ENCODE assay signal across 8 mouse cellular contexts in the genomic region with DNA sequence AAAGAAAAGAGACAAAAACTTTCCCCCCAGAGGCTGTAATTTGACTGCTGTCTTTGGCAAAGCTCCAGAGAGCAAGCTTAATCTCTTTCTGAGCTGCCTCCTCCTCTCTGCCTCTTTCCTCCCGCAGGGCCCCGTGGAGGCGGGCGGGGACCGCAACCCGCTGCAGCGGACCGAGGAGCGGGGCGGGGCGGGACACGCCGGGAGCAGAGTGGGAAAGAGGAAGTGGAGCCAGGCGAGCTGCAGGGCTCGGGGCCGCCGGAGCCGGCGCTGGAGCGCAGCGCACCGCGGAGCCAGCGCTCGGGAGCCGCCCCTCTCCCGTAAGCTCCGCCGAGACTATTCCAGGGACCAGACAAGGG. TPM values are rescaled to one million over a fixed set of nuclear protein-coding genes. Genes with fewer than 3 reads are reported as not detected.
DNase-seq lines count a peak whose midpoint lies in the region; ATAC-seq and TF ChIP-seq lines count a peak whose summit lies in the region.

Gene Plekhg1, plus strand, starts transcription at position 217 of the 356 bp plus-strand sequence.

- peak within 1 kb of the TSS; percentile 58 to 71 for H3K4me3 ChIP-seq in ES-E14 (ENCODE audit: insufficient read depth in 1 of 2, low read depth in 1 of 2, low read length in 2 of 2, poor library complexity in 1 of 2, severe bottlenecking in 1 of 2)
- peak within 1 kb of the TSS; percentile 80 for H3K4me3 ChIP-seq in lung, embryonic 16.5 days (ENCODE audit: low read length)

- 2% methylated on average over 8 of the region's 29 CpGs for WGBS in lung, embryonic 16.5 days

- H3K27me3 ChIP-seq in lung, embryonic 16.5 days (ENCODE audit: control insufficient read depth, insufficient read depth, low read depth, low read length): no peaks in the 10 kb centered on the region

- in situ Hi-C loops in ES-E14 (cut with MboI; ENCODE audit: low sequenced_read_pairs in 2 of 2, unreplicated experiment in 2 of 2): no loop called here

- ATAC-seq in hematopoietic stem cell, adult 5-6 weeks (replicated peaks in 1 of 2; ENCODE audit: insufficient read depth in 1 of 2, low FRiP score in 2 of 2, low TSS enrichment in 1 of 2, low read depth in 1 of 2, poor library complexity in 2 of 2, severe bottlenecking in 2 of 2): peak; percentile 75 to 82
- ATAC-seq in lung, embryonic 16.5 days (ENCODE audit: low read depth): peak; percentile 95

- no peaks in the 10 kb centered on the region for H3K4me1 ChIP-seq in ES-E14 (ENCODE audit: control insufficient read depth in 2 of 2, insufficient read depth in 2 of 2, low read length in 2 of 2, poor library complexity in 1 of 2)
- H3K4me1 ChIP-seq in lung, embryonic 16.5 days (replicated peaks; ENCODE audit: control insufficient read depth, insufficient read depth, low read length): peaks cover 9% of the 10 kb centered on the region; the same call in 1 of the 2 replicates

- no peaks in the 10 kb centered on the region for H3K36me3 ChIP-seq in ES-E14 (ENCODE audit: control insufficient read depth, insufficient read depth, low read length, poor library complexity, severe bottlenecking)
- no peaks in the 10 kb centered on the region for H3K36me3 ChIP-seq in lung, embryonic 16.5 days (ENCODE audit: control insufficient read depth, insufficient read depth, low read length)

- peak within 1 kb of the TSS; percentile 64 for H3K9ac ChIP-seq in ES-E14 (ENCODE audit: insufficient read depth, low read depth, low read length, poor library complexity, severe bottlenecking)
- H3K9ac ChIP-seq in lung, embryonic 16.5 days (ENCODE audit: low read length): peak within 1 kb of the TSS; percentile 89

- DNase-seq in ES-E14 (ENCODE audit: low read depth, low spot score): peak; percentile 29
- DNase-seq in cerebellum, adult 18-20 months: peak; percentile 49 to 54
- DNase-seq in frontal cortex, postnatal 10 days (ENCODE audit: low spot score in 2 of 2): peak; percentile 48 to 68
- DNase-seq in layer of hippocampus, postnatal 14 days (ENCODE audit: low spot score in 2 of 2): peak; percentile 65 to 71
- peak; percentile 79 for DNase-seq in ovary, postnatal 14 days (ENCODE audit: low spot score)
- DNase-seq in urinary bladder, adult 18-20 months (ENCODE audit: low spot score in 2 of 2): peak; percentile 63 to 77

- peak within 1 kb of the TSS; percentile 98 for H3K4me2 ChIP-seq in lung, embryonic 16.5 days (ENCODE audit: low read depth, low read length)

- no peak within 1 kb of the TSS for H3K27ac ChIP-seq in ES-E14 (ENCODE audit: insufficient read depth, low read depth, low read length, poor library complexity, severe bottlenecking)
- H3K27ac ChIP-seq in lung, embryonic 16.5 days (ENCODE audit: low read length): peak within 1 kb of the TSS; percentile 92

- H3K9me3 ChIP-seq in ES-E14 (ENCODE audit: control insufficient read depth, insufficient read depth, low read depth, low read length): no peaks in the 10 kb centered on the region
- no peaks in the 10 kb centered on the region for H3K9me3 ChIP-seq in lung, embryonic 16.5 days (ENCODE audit: control insufficient read depth, low read length)

TF ChIP-seq in ES-E14, 5 proteins besides CTCF, POLR2A, EP300 and RAD21:
- no peak for TF ChIP-seq MAFK (IDR thresholded peaks at IDR 0.05; ENCODE audit: insufficient read depth, low read depth, low read length)
- no peak for TF ChIP-seq ZNF384 (IDR thresholded peaks at IDR 0.05; ENCODE audit: low read depth, low read length)
- no peak for TF ChIP-seq ZC3H11A (IDR thresholded peaks at IDR 0.05; ENCODE audit: borderline replicate concordance, low read depth, low read length)
- TF ChIP-seq HCFC1 (IDR thresholded peaks at IDR 0.05; ENCODE audit: borderline replicate concordance, insufficient read depth, low read length): no peak
- no peak for TF ChIP-seq CHD2 (IDR thresholded peaks at IDR 0.05; ENCODE audit: low read depth, low read length)

RNA-seq across cellular contexts. Expression of gene Plekhg1, which starts in this region (rescaled TPM):
- total RNA-seq in ES-E14 (2012; rRNA removed): 8.8 and 14.4 TPM in 2 replicates
- 0.55 and 2.1 TPM in 2 replicates for total RNA-seq in hematopoietic stem cell, adult 5-6 weeks (2017)
- 10 to 100 TPM; 27.9 to 34.5 TPM for total RNA-seq in layer of hippocampus, postnatal 14 days (2021)
- polyA plus RNA-seq in lung, embryonic 16.5 days (2015; fragmentation: Nextera tagmentation; extraction: Ambion mirVana): 11.0 and 11.9 TPM in 2 replicates

Comparison
In these comparisons a context has a peak if more than half of its experiments do, and no peak if none do; other contexts are left out.
1. DNase-seq: peak in every context shown above with its lines; median percentile 79 in ovary, postnatal 14 days; 70 in urinary bladder, adult 18-20 months; 68 in layer of hippocampus, postnatal 14 days; 58 in frontal cortex, postnatal 10 days; 52 in cerebellum, adult 18-20 months; 29 in ES-E14.